15 mouse cellular contexts compared by ENCODE assay signal in the genomic region with DNA sequence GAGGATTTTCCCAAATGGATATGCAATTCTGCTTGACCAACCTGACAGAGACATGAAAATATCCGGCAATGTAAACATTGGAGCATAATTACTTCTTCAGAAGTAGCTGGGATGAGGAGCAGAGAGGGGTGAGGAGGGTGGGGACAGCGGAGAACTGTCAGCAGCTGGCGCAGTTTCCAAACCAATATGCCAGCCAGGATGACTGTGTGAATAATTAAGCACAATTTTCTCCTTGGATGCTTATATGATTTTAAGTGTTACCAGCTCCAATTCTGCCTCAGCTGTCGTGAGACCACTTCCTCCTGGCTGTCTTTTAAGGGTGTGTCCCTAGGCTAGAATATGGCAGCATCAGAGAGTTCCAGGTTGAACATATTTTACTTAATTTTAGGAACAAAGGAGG.
"Had no signal": no experiment of that assay in that cellular context is flagged by ENCODE, and none has a peak within 500 bp of the region (broad histone marks: within the 10 kb centered on the region; RNA-seq: fewer than 3 reads in every experiment).

No protein-coding gene starts in this region.

- H3K4me3 ChIP-seq: limb, embryonic 13.5 days; midbrain, embryonic 13.5 days; myocyte; neural tube, embryonic 15.5 days had no signal

- ATAC-seq: midbrain, embryonic 13.5 days had no signal

- H3K36me3 ChIP-seq: limb, embryonic 13.5 days; midbrain, embryonic 13.5 days; neural tube, embryonic 15.5 days had no signal

- H3K27me3 ChIP-seq: midbrain, embryonic 13.5 days; neural tube, embryonic 15.5 days had no signal

- H3K4me1 ChIP-seq: midbrain, embryonic 13.5 days had no signal

- DNase-seq: kidney, adult 11 months; kidney, adult 9 months; kidney, postnatal 36 days; layer of hippocampus, postnatal 36 days; lung, adult 18-20 months; right cerebral cortex, postnatal 25 days; thymus, adult 2 months; thymus, postnatal 25 days had no signal

- H3K9me3 ChIP-seq: limb, embryonic 13.5 days; midbrain, embryonic 13.5 days; neural tube, embryonic 15.5 days had no signal

- H3K9ac ChIP-seq: limb, embryonic 13.5 days; liver, embryonic 14.5 days; midbrain, embryonic 13.5 days; neural tube, embryonic 15.5 days had no signal

- H3K4me2 ChIP-seq: limb, embryonic 13.5 days; midbrain, embryonic 13.5 days; neural tube, embryonic 15.5 days had no signal

- H3K27ac ChIP-seq: kidney, postnatal 0 days; limb, embryonic 13.5 days; liver, embryonic 14.5 days; midbrain, embryonic 13.5 days; neural tube, embryonic 15.5 days; stomach, postnatal 0 days had no signal
